Mouse (Mus musculus): ENCODE results near the gene Tnfsf12.

GRCm38 (mm10) chr11:69707480-69707847 lies 11.8 kb upstream of the Tnfsf12 start:
- no peak for TF ChIP-seq POLR2A (IDR thresholded peaks at IDR 0.05; ENCODE audit: insufficient read depth, low read depth, low read length)
- TF ChIP-seq CTCF (IDR thresholded peaks at IDR 0.05), result no peak
